Mouse (Mus musculus): ENCODE data around the gene Ppp1r17.

Ppp1r17 gene

GRCm38 (mm10) chr6:56017291-56017994 is at the start of gene Ppp1r17:
Gene Ppp1r17, plus strand, starts transcription at chr6:56017497.
- DNase-seq, result no peak

- DNase-seq, result peak; percentile 46
Measured at GRCm38 (mm10) chr6:55972998-55973397, 44.3 kb upstream of the Ppp1r17 start.

GRCm38 (mm10) chr6:55979766-55980165 is 37.5 kb upstream of the Ppp1r17 start:
- DNase-seq, result no peak

GRCm38 (mm10) chr6:56008711-56009110 is 8.6 kb upstream of the Ppp1r17 start:
- no peak for DNase-seq

GRCm38 (mm10) chr6:56012384-56012783 is 4.9 kb upstream of the Ppp1r17 start:
- DNase-seq, result no peak

GRCm38 (mm10) chr6:56019632-56020031 is 2.3 kb downstream of the Ppp1r17 start:
- no peak for DNase-seq

- DNase-seq, result no peak
Measured at GRCm38 (mm10) chr6:56025533-56025932, 8.2 kb downstream of the Ppp1r17 start.

GRCm38 (mm10) chr6:56027318-56027717 is 10.0 kb downstream of the Ppp1r17 start:
- DNase-seq, result no peak

- peak; percentile 8 for DNase-seq
Measured at GRCm38 (mm10) chr6:56027966-56028365, 10.7 kb downstream of the Ppp1r17 start.

GRCm38 (mm10) chr6:56029986-56030385 is 12.7 kb downstream of the Ppp1r17 start:
- DNase-seq, result no peak

- DNase-seq, result no peak
Measured at GRCm38 (mm10) chr6:56032231-56032630, 14.9 kb downstream of the Ppp1r17 start.

- no peak for DNase-seq
Measured at GRCm38 (mm10) chr6:56035054-56035453, 17.8 kb downstream of the Ppp1r17 start.

- DNase-seq, result no peak
Measured at GRCm38 (mm10) chr6:56039476-56040055, 22.3 kb downstream of the Ppp1r17 start.

GRCm38 (mm10) chr6:56044270-56044669 is 27.0 kb downstream of the Ppp1r17 start:
- DNase-seq, result no peak

GRCm38 (mm10) chr6:56044716-56045115 is 27.4 kb downstream of the Ppp1r17 start:
- no peak for DNase-seq

GRCm38 (mm10) chr6:56048580-56048979 is 31.3 kb downstream of the Ppp1r17 start:
- no peak for DNase-seq

GRCm38 (mm10) chr6:56049104-56049503 is 31.8 kb downstream of the Ppp1r17 start:
- peak; percentile 38 for DNase-seq

- DNase-seq, result no peak
Measured at GRCm38 (mm10) chr6:56063736-56064135, 46.4 kb downstream of the Ppp1r17 start.

GRCm38 (mm10) chr6:56066632-56067282 is 49.5 kb downstream of the Ppp1r17 start:
- DNase-seq, result peak; percentile 76

- no peak for DNase-seq
Measured at GRCm38 (mm10) chr6:56068516-56068915, 51.2 kb downstream of the Ppp1r17 start.

GRCm38 (mm10) chr6:56076378-56076805 is 59.1 kb downstream of the Ppp1r17 start:
- DNase-seq, result peak; percentile 78
